Mouse (Mus musculus) C2C12 (cell line): ENCODE data around the gene Clec4f.

Source experiments
- CEBPB ChIP-seq: IDR thresholded peaks from one replicate; pipeline ENCODE4 v1.6.1; 2011; ENCODE audit warnings: low read depth, mild to moderate bottlenecking, control low read depth, moderate library complexity
- CTCF ChIP-seq: IDR thresholded peaks from one replicate; pipeline ENCODE4 v1.5.1; 2011; ENCODE audit not compliant: control insufficient read depth, insufficient read depth, insufficient read length
- FOSL1 ChIP-seq: IDR thresholded peaks from one replicate; pipeline ENCODE4 v1.8.0; 2011; ENCODE audit warnings: mild to moderate bottlenecking, low read length; ENCODE audit not compliant: poor library complexity, insufficient read depth, severe bottlenecking
- MAX ChIP-seq: IDR thresholded peaks from one replicate; pipeline ENCODE4 v1.6.1; 2011; ENCODE audit warnings: mild to moderate bottlenecking, control low read depth
- MYOD1 ChIP-seq: IDR thresholded peaks from one replicate; pipeline ENCODE4 v1.6.1; 2011; ENCODE audit warnings: low read depth; ENCODE audit not compliant: control insufficient read depth, insufficient read length
- MYOG ChIP-seq: IDR thresholded peaks from one replicate; pipeline ENCODE4 v1.6.1; 2011; ENCODE audit not compliant: control insufficient read depth, insufficient read length; ENCODE audit errors: extremely low read depth
- USF1 ChIP-seq: IDR thresholded peaks from one replicate; pipeline ENCODE4 v1.6.1; 2011; ENCODE audit warnings: low read depth, mild to moderate bottlenecking, control low read depth, moderate library complexity

GRCm38 (mm10) chr6:83665009-83665408 lies 9.0 kb upstream of the Clec4f start:
- TF ChIP-seq CTCF: no peak
- TF ChIP-seq MYOD1: no peak
- TF ChIP-seq MAX: no peak
- no peak for TF ChIP-seq FOSL1
- no peak for TF ChIP-seq MYOG
- TF ChIP-seq USF1: no peak
- TF ChIP-seq CEBPB: no peak
